Mouse (Mus musculus): ENCODE measurements around the gene Tsku. TPM values are rescaled to one million over a fixed set of nuclear protein-coding genes. Genes with fewer than 3 reads are reported as not detected.

Gene Tsku
- polyA plus RNA-seq, 1 experiment from 2014 or later: 10.9 TPM

Other genes with a start within 250 kb of the Tsku start
- gene Myo7a, start 241.8 kb downstream of the Tsku start, polyA plus RNA-seq (2015; fragmentation: Nextera tagmentation; extraction: Ambion mirVana): 9.3 and 11.4 TPM in 2 replicates
- gene Omp, start 215.8 kb downstream of the Tsku start, polyA plus RNA-seq (2015; fragmentation: Nextera tagmentation; extraction: Ambion mirVana): 0.68 and 0.70 TPM in 2 replicates
- gene Capn5, start 183.1 kb downstream of the Tsku start, polyA plus RNA-seq (2015; fragmentation: Nextera tagmentation; extraction: Ambion mirVana): 13.8 and 14.9 TPM in 2 replicates
- 0.05 TPM in 2 replicates for gene B3gnt6, start 161.8 kb downstream of the Tsku start, polyA plus RNA-seq (2015; fragmentation: Nextera tagmentation; extraction: Ambion mirVana)
- gene Acer3, start 40.1 kb downstream of the Tsku start, polyA plus RNA-seq (2015; fragmentation: Nextera tagmentation; extraction: Ambion mirVana): 25.7 and 27.4 TPM in 2 replicates
- gene Gucy2d, start 79.1 kb upstream of the Tsku start, polyA plus RNA-seq (2015; fragmentation: Nextera tagmentation; extraction: Ambion mirVana): 0.09 TPM in 1 of 2 replicates, not detected in the other
- gene Lrrc32, start 128.0 kb upstream of the Tsku start, polyA plus RNA-seq (2015; fragmentation: Nextera tagmentation; extraction: Ambion mirVana): 9.8 TPM in 2 replicates